Mouse (Mus musculus) cerebellum, adult 2 months (tissue): ENCODE measurements around the gene Mrpl43.

ENCODE experiments used
- CTCF ChIP-seq: fragments of 200-500 bp; IDR thresholded peaks from 2 replicates; pipeline ENCODE4 v1.5.1; 2011; ENCODE audit warnings: low read depth, mild to moderate bottlenecking, control low read depth, low read length, moderate library complexity, borderline replicate concordance; ENCODE audit not compliant: insufficient read depth
- POLR2A ChIP-seq: fragments of 200-500 bp; IDR thresholded peaks from 2 replicates; pipeline ENCODE4 v1.6.1; 2011; ENCODE audit warnings: low read length, control low read depth, borderline replicate concordance; ENCODE audit not compliant: insufficient read depth

DNA sequence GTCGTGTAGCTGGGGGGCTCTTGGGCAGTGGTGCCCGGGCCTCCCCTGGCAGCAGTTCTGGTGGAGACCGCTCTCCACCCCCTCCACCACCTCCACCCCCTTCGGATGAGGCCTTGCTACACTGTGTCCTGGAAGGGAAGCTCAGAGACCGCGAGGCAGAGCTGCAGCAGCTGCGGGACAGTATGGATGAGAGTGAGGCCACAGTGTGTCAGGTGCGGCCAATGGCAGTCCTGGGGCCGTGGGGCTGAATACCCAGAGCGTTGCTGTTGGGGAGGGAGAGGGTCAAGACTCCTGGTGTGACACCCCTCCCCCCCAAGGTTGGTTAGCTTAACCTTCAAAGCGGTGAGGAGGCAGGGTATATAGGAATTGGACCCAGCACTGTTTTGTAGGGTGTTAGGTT, 17.8 kb upstream of the Mrpl43 start:
- TF ChIP-seq CTCF, result no peak
- TF ChIP-seq POLR2A, result no peak
